Mouse (Mus musculus): ENCODE results near the gene Trmo.

Gene Trmo

DNA sequence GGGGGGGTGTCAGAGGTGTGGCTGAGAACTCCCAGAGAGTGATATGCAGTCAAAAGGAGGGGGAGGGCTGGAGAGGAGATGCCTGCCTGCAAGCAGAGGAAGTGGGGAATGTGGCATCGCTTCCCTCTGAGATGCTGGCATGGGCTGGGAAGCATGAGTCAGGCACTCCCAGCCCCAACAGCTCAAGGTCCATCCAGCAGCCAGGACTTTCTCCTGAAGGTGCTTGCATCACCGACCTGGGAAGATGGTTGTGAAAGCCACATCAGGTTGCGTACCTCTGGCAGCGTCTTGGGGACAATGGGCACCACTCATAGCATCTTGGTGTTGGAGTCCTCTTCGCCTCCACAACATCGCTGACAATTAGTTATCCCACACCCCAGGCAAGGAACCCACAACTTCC lies 18.8 kb downstream of the Trmo start:
- DNase-seq (ENCODE audit: low spot score): no peak

DNA sequence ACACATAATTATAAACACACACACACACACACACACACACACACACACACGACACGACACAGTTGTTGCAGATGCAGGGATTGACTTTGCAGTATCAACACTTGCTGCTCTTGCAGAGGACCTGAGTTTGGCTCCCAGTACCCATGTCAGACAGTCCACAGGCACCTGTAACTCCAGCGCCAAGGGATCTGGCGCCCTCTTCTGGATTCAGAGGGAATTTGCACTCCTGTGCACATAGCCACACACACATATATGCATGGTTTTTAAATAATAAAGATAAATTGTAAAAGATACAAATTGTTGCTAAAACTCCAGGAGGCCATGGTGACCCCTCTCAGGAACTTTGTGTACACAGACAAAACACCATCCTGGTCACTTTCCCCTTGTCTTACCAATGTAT lies 20.2 kb downstream of the Trmo start:
- no peak for DNase-seq (ENCODE audit: low spot score)

DNA sequence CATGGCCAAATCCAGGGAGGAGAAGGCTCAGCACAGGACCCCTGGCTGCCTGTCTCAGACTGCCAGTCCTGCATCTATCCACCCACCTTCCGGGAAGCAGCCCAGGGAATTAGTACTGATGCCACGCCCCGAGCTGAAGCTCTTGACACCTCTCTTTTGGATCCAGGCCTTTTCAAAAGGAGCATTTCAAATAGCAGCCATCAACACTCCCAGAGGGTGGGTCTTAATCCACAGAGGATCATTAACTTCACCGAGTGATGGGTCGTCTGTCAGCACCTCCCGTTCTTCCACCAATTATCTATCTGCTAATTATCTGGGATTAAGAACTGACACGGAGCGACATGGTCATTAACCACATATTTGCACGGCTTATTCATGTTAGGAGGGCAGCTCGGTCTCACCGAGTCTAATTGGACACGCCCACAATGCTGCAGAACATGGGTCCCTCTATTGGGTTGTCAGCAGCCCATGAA lies 21.7 kb downstream of the Trmo start:
- no peak for DNase-seq (ENCODE audit: low spot score)

DNA sequence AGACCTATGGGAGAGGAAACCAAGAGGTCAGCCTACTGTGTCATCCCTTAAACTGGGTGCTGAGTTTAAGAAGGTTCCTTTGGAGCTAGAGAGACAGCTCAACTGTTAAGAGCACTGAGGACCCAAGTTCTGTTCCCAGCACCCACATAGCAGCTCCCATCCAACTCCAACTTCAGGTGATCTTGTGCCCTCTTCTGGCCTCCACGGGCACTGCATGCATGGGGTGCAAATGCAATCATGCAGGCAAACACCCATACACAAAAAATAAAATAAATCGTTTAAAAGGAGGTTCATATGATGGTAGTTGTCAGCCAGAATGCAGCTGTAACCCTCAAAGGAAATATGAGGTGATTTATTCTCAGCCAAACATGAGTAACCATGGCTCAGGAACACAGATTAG lies 24.9 kb downstream of the Trmo start:
- DNase-seq (ENCODE audit: low spot score): no peak

DNA sequence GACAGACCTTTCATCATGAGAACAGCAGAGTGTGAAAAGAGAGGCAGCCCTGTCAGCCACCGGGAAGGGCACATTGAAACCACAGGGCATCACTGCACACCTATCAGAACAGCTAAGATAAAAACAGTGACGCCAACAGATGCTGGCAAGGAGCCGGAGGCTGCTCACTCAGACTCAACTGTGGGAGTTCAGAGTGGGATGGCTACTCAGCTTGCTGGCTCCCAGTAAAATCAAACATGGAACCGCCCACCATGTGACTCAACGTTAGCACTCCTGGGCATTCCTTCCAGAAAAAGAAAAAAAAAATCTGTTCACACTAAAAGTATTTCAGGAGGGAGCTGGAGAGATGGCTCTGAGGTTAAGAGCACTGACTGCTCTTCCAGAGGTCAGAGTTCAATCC lies 28.0 kb downstream of the Trmo start:
- no peak for DNase-seq (ENCODE audit: low spot score)

DNA sequence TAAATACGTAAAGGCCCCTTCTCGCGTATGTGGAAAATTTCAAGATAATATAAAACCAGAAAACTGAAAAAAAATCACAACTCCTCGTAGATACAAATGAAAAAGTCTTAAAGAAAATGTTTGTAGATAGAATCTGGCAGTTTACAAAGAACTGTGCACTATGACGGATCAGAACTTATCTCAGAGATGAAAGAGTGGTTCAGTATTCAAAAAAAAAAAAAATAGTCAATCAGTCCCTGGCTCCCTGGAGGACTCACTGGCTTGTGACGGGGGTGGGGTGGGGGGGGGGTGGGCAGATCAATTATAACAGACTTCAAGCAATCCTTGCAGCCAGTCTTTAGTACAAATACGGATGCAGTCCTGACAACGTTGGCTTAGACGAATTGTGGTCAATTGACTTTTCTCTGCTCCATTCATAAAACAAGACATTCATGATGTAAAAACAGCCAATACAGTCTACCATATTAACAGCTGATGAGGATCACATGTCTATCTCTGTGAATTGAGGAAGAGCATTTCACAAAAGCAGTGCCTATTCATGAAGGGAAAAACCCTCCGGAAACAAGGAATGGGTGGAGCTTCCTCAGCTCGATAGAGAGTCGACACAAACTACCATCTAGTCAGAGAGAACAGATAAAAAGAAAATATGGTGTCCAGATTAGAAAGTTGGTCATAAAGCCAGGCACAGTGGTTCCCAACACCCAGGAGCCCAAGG lies 29.5 kb downstream of the Trmo start:
- no peak for DNase-seq (ENCODE audit: low spot score)

DNA sequence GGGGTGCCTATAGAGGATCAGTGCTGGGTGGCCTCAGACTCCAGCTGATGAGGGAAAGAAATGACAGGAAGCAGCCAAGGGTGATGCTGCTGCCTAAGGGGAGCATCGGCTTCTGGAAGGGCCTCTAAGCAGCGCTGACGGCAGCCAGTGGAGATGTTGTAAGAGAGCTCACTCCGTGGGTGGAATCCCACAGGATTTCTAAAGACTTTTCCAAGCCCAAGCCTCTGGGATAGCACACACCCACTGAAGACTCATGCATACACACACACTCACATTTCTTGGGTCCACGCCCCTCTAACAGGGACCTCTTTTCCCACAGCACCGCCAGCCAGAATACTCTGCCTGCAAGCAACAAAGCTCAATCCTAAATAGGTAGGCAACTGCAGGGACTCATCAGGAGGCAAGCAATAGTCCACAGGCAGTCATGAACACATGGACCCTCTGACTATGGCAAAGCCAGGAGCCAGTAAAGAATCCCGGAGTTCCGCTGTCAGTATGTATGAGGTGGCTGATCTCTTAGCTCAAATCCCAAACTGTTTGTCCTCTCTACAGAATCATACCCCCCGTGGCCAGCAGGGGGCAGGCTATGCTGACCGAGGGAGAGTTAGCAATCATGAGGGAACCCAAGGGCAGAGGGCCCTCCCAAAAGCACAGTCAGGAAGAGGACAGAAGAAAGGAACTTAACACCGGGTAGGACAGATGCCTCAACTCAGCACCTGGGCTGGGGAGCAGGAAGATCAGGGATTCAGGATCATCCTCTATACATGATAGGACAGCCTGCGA lies 32.7 kb downstream of the Trmo start:
- peak; percentile 79 for DNase-seq (ENCODE audit: low spot score)

DNA sequence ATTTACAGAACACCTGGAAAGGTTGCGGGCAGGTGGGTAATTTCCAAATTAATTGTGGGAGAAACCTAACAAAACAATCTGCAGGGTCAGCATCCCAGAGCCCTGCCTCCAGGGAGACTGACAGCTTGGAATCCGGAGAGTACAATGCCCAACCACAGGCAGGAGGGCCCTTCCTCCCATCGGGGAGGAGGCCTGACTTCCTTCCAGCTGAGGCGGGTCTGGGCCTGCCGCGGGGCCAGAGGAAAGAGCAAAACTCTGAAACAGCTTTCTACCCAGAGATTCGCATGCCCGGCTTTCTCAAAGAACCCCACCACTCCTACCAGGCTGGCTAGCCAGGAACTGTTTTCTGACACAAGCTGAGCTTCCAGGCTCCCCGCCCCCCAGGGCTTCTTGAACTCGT lies 36.2 kb downstream of the Trmo start:
- DNase-seq (ENCODE audit: low spot score): no peak

DNA sequence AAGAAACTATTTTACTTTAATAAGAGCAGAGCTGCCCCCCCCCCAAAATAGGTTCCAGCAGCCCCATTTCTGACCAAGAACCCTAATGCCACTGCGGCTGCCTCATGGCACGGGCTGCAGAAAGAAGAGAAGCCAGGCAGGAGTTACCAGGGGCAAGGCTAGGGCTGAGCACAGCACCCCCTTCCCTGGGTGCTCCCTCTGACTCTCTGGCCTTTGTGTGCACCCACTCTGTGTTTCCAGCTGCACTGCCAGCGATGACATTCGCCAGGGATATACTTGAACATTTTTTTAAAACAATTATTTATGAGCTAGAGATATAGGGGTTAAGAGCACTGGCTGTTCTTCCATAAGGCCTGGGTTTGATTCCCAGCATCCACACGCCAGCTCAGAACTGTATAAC lies 39.7 kb downstream of the Trmo start:
- no peak for DNase-seq (ENCODE audit: low spot score)

DNA sequence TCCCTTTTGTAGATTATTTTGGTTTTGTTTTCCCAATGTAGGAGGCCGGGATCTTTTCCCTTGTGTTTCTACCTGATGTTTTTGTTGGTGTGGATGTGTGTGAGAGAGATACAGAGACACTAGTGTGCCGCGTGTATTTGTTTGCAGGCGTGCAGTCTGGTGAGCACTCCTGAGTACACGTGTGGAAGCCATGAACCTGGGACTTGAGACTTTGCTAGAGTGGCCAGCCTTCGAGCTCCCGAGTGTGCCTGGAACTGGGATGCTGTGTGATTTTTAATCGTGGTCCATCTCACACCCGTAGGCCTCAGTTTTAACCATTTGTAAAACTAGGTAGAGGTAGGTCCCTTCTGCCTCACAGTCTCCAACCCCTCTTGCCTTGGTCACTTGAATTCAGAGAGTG lies 40.3 kb downstream of the Trmo start:
- peak; percentile 26 for DNase-seq (ENCODE audit: low spot score)

DNA sequence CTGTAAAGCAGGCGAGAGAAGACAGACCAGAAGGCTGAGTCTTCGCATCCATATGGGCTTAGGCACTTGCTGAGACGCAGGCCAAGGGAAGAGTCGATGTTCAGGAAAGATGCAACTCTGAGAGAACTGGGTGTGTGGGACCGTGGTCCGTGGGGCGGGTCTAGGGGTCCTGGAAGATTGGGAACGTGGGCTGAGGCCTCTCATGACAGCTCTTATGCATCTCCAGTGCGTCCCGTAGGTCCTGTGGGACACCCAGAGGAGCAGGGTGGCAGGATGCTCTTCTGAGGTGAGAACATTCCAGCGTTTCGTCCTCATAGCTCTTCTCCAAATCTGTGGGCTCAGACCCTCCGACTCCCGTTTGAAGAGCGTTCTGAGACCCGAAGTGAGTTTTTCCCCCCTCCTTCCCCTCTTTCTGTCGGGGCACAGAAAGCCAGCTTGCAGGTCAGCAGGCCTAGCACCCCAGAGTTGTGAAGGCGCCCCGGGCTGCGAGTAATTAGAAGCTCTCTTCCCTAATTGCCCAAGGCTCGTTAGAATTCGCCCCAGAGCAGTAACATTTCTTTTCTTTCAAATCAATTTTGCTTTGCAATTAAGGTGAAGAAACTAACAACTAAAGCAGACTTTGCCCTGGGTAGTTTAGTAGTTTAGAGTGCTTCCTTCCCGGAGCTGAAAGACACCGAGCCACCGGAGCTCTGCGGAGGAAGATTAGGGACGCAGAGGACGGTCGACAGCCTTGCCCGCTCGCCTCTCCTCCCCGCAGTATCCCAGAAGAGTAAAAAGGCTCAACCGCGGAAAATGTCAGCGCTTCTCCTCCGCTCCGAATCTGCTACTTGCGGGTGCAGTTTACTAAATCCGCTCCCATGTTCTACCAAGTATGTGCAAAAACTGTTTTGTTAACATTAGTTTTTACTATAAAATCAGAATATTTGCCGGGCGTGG lies 41.4 kb downstream of the Trmo start:
- peak; percentile 54 for DNase-seq (ENCODE audit: low spot score)

DNA sequence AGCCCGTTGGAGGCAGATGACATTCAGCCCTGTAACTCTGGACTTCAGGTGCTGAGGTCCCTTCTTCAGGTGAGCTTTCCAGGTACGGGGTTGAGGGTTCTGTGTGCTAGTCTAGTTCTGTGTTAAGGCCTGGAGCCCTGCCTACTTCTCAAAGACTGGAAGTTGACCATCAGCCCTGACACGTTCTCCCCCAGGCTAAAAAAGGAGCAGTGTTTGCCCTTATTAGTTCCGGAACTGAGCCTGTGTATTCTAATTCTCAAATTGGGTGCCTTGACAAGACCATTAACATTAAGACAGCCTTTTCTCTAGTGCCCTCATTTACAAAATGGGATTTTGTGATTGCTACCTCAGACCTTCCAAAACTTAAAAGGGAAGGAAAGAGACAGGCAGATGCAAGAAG lies 42.1 kb downstream of the Trmo start:
- peak; percentile 42 for DNase-seq (ENCODE audit: low spot score)

DNA sequence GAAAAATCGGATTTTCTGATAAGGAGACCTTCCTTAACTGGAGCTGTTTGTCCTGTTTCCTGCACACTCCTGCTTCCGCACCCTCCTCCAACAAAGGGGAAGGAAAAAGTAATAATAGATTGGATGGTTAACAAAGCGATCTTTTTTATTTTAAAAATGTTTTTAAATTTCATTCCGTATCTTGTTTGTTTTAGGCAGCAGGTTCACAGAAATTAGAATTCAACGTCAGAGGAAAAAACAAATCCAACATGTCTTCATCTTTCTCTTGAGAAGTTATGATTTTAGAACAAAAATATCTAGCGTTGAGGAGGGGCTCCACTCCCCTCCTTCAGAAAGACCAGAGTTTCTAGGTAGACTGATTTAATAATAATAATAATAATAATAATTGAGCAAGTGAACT lies 43.0 kb downstream of the Trmo start:
- DNase-seq (ENCODE audit: low spot score): no peak

DNA sequence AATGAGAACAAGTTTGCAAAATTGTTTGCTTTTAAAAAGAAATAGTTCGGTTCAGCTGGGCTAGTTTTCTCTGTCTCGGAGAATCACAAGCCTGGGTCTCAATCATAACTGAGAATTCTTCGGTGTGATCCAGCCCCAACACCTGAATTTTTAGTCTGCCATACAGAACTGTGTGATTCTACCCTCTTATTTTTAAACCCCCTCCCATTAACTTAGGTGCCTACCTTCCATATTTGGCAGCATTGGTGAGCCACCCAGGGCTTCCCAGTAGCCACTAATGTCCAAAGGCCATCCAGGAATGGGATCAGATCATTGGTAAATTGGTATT lies 43.5 kb downstream of the Trmo start:
- no peak for DNase-seq (ENCODE audit: low spot score)

DNA sequence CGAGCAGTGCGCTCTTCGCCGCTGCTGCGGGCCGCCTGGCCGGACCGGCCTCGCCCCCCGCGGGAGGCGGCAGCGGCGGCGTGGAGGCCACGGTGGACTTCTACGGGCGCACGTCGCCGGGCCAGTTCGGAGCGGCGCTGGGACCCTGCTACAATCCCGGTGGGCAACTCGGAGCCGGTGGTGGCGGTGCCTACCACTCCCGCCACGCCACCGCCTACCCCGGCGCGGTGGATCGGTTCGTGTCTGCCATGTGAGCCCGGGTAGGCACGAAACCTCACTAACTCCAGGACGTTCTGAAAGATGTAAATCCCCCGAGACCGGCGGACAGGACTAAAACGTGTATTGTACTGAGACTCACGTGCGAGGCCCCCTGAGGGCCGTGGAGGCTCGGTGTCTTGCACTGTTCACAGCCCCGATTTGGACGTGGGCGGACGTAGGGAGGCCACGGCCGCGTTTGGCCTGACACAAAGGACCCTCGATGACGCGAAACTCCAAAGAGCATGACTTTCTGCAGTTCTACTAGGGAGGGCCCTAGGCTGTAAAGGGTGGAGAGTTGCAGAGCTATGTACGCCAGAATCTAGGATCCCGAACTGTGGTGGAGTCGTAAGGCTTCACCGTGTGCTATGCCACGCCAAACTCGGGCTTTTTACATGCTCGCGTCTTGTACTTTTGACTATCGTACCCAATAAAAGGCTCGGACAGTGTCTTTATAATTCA lies 44.0 kb downstream of the Trmo start:
- peak; percentile 52 for DNase-seq (ENCODE audit: low spot score)

DNA sequence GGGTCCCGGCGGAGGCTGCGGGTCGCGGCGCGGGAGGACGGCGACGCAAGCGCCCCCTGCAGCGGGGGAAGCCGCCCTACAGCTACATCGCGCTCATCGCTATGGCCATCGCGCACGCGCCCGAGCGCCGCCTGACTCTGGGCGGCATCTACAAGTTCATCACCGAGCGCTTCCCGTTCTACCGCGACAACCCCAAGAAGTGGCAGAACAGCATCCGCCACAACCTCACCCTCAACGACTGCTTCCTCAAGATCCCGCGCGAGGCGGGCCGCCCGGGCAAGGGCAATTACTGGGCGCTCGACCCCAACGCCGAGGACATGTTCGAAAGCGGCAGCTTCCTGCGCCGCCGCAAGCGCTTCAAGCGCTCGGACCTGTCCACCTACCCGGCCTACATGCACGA lies 44.9 kb downstream of the Trmo start:
- DNase-seq (ENCODE audit: low spot score): peak; percentile 54

DNA sequence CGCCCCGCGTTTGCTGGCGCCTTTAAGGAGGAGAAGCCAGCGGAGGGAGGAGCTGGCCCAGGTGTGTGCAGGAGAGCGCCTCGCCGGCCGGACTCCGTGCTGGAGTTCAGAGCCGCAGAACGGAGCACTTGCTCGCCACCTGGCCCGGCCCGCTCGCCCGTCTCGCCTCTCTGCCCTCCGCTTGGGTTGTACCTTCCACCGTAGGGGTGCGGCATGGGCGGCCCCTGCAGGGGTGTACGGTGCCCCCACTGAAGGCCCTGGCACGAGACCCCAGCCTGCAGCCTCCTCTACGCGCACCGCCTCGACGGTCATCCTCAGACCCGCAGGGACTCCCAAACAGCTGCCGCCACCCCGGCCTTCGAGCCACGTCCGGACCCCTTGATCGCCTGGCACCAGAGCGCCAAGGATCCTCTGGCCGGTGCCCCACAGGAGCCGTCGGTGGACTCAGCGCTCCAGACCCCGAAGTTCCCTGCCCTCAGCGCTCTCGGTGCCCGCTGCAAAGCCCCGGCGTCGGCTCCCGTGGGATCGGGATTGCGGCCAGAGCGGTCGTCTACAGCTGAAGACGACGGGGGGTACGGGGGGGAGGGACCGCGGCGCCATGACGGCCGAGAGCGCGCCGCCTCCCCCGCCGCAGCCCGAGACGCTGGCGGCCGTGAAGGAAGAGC lies 45.5 kb downstream of the Trmo start, which contains the start of gene Foxe1:
Gene Foxe1, plus strand, starts transcription at position 14 of the 665 bp plus-strand sequence.
- no peak for DNase-seq (ENCODE audit: low spot score)

DNA sequence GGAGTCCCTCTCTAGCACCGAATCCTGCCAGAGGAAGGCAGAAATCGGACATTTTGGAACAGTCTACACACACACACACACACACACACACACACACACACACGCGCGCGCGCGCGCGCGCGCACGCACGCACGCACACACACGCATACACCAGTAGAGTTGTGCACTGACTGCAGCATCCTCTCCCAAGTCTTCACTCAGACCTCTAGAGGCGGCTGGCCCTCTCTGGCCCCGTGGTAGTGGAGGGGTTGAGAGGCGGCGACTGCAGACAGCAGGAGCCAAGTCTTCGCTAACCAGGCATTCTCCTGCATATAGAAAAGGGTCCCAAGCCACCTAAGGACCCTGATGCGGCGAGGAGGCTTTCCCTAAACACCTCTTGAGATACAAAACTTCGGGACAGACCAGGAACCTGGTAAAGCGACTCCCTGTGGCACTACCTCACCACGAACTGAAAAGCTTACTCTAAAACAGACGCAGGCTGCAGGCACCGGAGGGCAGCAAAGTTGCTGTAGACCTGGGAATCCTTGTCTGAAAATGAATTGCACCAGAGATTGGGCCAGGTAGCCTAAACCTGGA lies 46.4 kb downstream of the Trmo start:
- peak; percentile 61 for DNase-seq (ENCODE audit: low spot score)

DNA sequence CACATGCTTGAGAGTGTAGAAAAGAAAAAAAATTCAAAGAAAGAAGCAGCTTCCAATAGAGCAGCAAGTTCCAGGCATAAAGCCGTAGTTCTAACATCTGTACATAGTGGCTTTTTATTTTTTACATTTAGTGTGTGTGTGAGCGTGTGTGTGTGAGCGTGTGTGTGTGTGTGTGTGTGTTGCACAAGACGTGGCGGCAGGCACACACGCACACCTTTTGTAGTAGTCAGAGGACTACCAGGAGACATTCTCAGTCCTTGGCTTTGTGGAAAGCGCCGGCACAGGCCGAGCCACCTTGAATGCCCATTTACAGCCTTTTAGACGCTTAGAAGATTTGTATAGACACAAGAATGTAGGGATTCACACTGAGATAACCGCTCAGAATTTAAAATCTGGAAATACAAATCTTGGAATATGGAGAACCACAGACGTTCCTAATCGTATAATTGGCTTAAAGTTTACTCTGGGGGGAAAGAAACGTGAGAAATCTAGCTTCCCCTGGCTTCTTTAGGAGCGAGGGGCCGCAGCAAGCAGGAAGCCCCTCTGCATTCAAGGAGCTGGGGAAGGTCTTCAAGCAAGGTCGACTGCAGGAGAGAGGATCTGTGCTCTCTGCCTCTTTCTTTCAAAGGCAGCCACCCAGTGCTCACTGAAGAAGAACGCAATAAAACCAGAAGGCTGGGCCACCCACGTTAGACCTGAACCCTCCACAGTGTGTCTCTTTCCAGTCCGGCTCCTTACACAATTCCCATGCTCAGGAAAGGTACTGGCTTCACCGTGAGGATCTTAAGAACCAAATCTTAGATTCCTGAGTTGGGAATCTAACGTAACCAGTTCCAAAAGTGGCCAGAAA lies 47.2 kb downstream of the Trmo start:
- peak; percentile 45 for DNase-seq (ENCODE audit: low spot score)

DNA sequence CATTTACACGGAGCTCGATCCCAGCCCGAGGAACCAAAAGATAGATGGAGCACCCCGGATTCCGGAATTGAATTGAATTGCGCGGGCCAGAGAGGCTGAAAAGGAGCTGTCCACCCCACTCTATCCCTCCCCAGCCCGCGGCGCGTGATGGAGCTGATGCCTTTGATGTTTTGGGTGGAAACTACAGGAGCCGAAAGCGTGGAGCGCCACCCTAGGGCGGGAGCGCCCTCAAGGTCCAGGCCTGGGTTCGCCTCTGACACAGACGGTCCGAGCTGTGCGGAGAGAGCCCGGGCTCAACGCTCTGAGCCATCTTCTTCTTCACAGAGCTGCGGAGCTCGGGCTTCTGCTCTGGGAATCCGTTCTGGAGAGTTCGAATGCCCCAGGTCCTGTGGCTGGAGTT lies 49.7 kb downstream of the Trmo start:
- DNase-seq (ENCODE audit: low spot score): peak; percentile 43

All from embryo, embryonic 10.5 days (tissue).